Mouse (Mus musculus): ENCODE measurements around the gene Gm11437. TPM values are rescaled to one million over a fixed set of nuclear protein-coding genes. Genes with fewer than 3 reads are reported as not detected.

Gm11437 gene
- polyA plus RNA-seq, 1 experiment from 2014 or later: not detected

DNA sequence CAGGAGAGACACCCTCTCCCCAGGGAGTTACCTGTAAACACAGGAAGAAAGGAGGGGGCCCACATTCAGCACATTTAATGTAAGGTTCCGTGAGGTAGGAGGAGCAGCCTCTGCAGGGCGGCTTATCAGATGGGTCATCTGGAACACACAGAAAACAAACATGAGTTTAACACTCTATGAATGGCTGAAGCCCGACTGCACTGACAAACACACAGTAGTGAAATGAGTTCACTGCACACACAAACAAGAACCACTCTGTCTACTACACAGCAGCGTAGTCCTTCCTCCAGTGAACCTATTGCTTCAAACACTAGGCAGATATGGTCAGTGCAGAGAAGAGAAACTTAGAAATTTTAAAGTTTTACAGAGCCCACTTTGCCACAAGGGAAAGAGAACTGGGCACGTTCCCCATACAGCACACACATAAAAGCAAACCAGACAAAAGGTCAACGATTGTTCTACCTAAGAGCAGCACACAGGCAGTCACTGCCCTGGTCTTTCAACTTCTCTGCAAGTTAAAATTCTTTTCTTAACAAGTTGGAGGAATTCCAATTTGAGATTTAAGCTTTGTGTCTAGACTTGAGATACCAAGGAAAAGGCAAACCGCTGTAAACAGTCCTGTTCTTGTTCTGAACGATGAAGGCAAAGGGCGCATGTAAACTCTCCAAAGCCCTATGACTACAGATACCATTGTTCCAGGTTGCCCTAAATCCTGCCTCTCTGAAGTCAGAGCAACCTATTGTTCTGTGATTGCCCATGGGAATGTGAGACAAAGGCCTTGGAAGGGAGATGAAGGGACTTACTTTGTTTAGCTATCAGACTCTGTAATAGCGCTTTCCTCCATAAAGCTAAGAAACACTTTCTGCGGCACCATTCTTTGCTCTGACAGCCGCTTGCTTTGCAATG lies 46.0 kb downstream of the Gm11437 start:
- Histone ChIP-seq H3K4me1 (ENCODE audit: insufficient read depth) (no peaks in the 10 kb centered on the region), H3K9ac (no peak overlapping the region), H3K4me3 (ENCODE audit: low read depth, low read length) (no peak overlapping the region), H3K4me2 (no peak overlapping the region), H3K36me3 (ENCODE audit: insufficient read depth) (peaks cover 88% of the 10 kb centered on the region), H3K27ac (ENCODE audit: low read depth) (peak overlapping the region; percentile 54), H3K9me3 (ENCODE audit: low read depth, low read length) (no peaks in the 10 kb centered on the region), H3K27me3 (ENCODE audit: insufficient read depth, low read length) (no peaks in the 10 kb centered on the region)
- DNase-seq: peak; percentile 8
- WGBS: 67% methylated on average over 12 of the region's 12 CpGs
- ATAC-seq (ENCODE audit: insufficient read depth): no peak
- TF ChIP-seq CTCF (IDR thresholded peaks at IDR 0.05; ENCODE audit: low read depth): no peak

DNA sequence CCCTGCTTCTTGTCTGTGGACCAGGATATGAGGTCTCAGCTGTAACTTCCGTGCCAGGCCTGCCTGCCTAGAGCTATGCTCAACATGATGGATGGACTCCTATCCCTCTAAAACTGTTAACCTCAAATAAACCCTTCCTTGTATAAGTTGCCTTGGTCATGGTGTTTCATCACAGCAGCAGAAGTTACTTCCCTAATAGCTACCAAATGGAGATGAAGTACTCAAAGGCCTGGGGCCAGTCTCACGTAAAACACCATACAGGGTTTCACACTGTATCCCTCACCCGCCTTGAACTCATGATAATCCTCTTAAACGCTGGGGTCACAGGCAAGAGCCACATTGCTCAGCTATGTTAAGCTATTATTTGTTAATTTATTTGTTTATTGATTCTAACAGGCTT lies 49.8 kb downstream of the Gm11437 start:
- TF ChIP-seq CTCF (IDR thresholded peaks at IDR 0.05; ENCODE audit: low read depth): no peak
- Histone ChIP-seq H3K9ac (no peak overlapping the region), H3K9me3 (ENCODE audit: low read depth, low read length) (no peaks in the 10 kb centered on the region), H3K4me1 (ENCODE audit: insufficient read depth) (no peaks in the 10 kb centered on the region), H3K36me3 (ENCODE audit: insufficient read depth) (peaks cover 75% of the 10 kb centered on the region), H3K4me2 (no peak overlapping the region), H3K4me3 (ENCODE audit: low read depth, low read length) (no peak overlapping the region), H3K27ac (ENCODE audit: low read depth) (no peak overlapping the region), H3K27me3 (ENCODE audit: insufficient read depth, low read length) (no peaks in the 10 kb centered on the region)
- WGBS: 85% methylated on average over 4 of the region's 4 CpGs
- no peak for ATAC-seq (ENCODE audit: insufficient read depth)
- DNase-seq: no peak

GRCm38 (mm10) chr11:84116221-84116620 lies 51.1 kb downstream of the Gm11437 start:
- Histone ChIP-seq H3K27ac (ENCODE audit: low read depth) (no peak overlapping the region), H3K4me3 (ENCODE audit: low read depth, low read length) (no peak overlapping the region), H3K27me3 (ENCODE audit: insufficient read depth, low read length) (no peaks in the 10 kb centered on the region), H3K36me3 (ENCODE audit: insufficient read depth) (peaks cover 66% of the 10 kb centered on the region), H3K9ac (no peak overlapping the region), H3K4me2 (no peak overlapping the region), H3K4me1 (ENCODE audit: insufficient read depth) (no peaks in the 10 kb centered on the region), H3K9me3 (ENCODE audit: low read depth, low read length) (no peaks in the 10 kb centered on the region)
- peak; percentile 21; the same call in 1 of the 2 replicates for TF ChIP-seq CTCF (IDR thresholded peaks at IDR 0.05; ENCODE audit: low read depth)
- ATAC-seq (ENCODE audit: insufficient read depth) (no peak), DNase-seq (no peak)
- 66% methylated on average over 2 of the region's 2 CpGs for WGBS

DNA sequence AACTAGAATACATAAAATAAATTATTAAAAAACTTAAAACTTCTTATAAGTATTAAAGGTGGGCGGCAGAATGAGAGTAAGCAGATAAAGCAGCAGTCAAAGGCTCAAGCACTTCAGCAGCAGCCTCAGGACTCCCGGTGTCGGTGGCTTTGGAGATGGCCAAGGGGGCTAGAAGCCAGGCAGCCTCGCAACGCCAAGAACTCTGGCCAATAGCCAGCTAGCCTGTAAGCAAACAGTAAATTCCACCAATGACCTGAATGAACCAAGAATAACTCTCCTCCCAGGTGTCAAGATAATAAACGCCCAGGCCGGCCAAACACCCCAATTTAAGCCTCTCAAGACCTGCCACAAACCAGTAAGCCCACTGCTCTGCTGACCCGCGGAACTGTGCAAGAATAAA lies 51.6 kb downstream of the Gm11437 start:
- no peaks in the 10 kb centered on the region for H3K27me3 ChIP-seq (ENCODE audit: insufficient read depth, low read length)
- no peak overlapping the region for H3K4me2 ChIP-seq
- 77% methylated on average over 9 of the region's 9 CpGs for WGBS
- H3K9ac ChIP-seq: no peak overlapping the region
- no peak for TF ChIP-seq CTCF (IDR thresholded peaks at IDR 0.05; ENCODE audit: low read depth)
- H3K4me1 ChIP-seq (ENCODE audit: insufficient read depth): no peaks in the 10 kb centered on the region
- H3K36me3 ChIP-seq (ENCODE audit: insufficient read depth): peaks cover 61% of the 10 kb centered on the region
- ATAC-seq (ENCODE audit: insufficient read depth) (no peak), DNase-seq (no peak)
- H3K27ac ChIP-seq (ENCODE audit: low read depth): no peak overlapping the region
- H3K9me3 ChIP-seq (ENCODE audit: low read depth, low read length): no peaks in the 10 kb centered on the region
- no peak overlapping the region for H3K4me3 ChIP-seq (ENCODE audit: low read depth, low read length)

GRCm38 (mm10) chr11:84113623-84114022 lies 53.7 kb downstream of the Gm11437 start:
- WGBS: 87% methylated on average over 5 of the region's 5 CpGs
- no peak overlapping the region for H3K4me3 ChIP-seq (ENCODE audit: low read depth, low read length)
- H3K27me3 ChIP-seq (ENCODE audit: insufficient read depth, low read length): no peaks in the 10 kb centered on the region
- H3K4me2 ChIP-seq: no peak overlapping the region
- no peaks in the 10 kb centered on the region for H3K9me3 ChIP-seq (ENCODE audit: low read depth, low read length)
- ATAC-seq (ENCODE audit: insufficient read depth) (no peak), DNase-seq (no peak)
- peaks cover 61% of the 10 kb centered on the region for H3K36me3 ChIP-seq (ENCODE audit: insufficient read depth)
- TF ChIP-seq CTCF (IDR thresholded peaks at IDR 0.05; ENCODE audit: low read depth): no peak
- no peak overlapping the region for H3K9ac ChIP-seq
- H3K27ac ChIP-seq (ENCODE audit: low read depth): no peak overlapping the region
- H3K4me1 ChIP-seq (ENCODE audit: insufficient read depth): no peaks in the 10 kb centered on the region

DNA sequence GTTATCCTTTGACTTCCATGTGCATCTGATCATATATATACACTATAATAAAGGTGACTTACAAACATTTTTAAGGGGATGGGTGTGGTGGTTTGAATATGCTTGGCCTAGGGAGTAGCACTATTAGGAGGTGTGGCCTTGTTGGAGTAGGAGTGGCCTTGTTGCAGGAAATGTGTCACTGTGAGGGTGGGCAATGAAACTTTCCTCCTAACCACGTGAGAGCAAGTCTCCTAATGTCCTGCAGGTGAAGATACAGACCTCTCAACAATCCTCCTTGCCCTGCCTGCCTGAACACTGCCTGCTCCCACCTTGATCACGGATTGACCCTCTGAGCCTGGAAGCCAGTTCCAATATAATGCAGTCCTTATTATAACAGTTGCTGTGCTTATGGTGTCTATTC lies 60.1 kb downstream of the Gm11437 start:
- no peak for TF ChIP-seq CTCF (IDR thresholded peaks at IDR 0.05; ENCODE audit: low read depth)
- no peak overlapping the region for H3K4me3 ChIP-seq (ENCODE audit: low read depth, low read length)
- ATAC-seq (ENCODE audit: insufficient read depth) (no peak), DNase-seq (no peak)
- H3K9me3 ChIP-seq (ENCODE audit: low read depth, low read length): no peaks in the 10 kb centered on the region
- no peak overlapping the region for H3K4me2 ChIP-seq
- no peak overlapping the region for H3K27ac ChIP-seq (ENCODE audit: low read depth)
- H3K9ac ChIP-seq: no peak overlapping the region
- H3K4me1 ChIP-seq (ENCODE audit: insufficient read depth): no peaks in the 10 kb centered on the region
- 64% methylated on average over 2 of the region's 2 CpGs for WGBS
- H3K27me3 ChIP-seq (ENCODE audit: insufficient read depth, low read length): no peaks in the 10 kb centered on the region
- peaks cover 83% of the 10 kb centered on the region for H3K36me3 ChIP-seq (ENCODE audit: insufficient read depth)

DNA sequence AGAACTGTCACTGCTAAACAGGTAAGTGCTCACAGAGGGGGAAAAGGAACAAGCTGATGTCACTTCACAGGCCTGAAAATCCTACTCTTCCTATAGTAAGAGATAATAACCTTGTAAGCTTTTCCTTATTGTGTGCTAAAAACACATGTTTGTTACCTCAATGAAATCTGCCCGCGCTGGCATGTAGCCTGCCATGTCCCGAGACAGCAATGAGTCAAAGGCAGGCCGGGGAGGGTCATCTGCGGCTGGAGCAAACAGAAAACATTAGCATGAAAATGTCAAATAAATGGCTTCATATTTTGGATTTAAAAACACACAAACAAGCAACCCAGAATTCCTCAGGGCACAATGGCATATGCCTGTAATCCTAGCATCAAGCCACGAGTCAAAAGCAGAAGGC lies 63.2 kb downstream of the Gm11437 start:
- H3K27me3 ChIP-seq (ENCODE audit: insufficient read depth, low read length): no peaks in the 10 kb centered on the region
- no peak for ATAC-seq (ENCODE audit: insufficient read depth)
- H3K4me1 ChIP-seq (ENCODE audit: insufficient read depth): no peaks in the 10 kb centered on the region
- 95% methylated on average over 6 of the region's 6 CpGs for WGBS
- peaks cover 85% of the 10 kb centered on the region for H3K36me3 ChIP-seq (ENCODE audit: insufficient read depth)
- DNase-seq: no peak
- no peak overlapping the region for H3K4me2 ChIP-seq
- no peak overlapping the region for H3K9ac ChIP-seq
- no peaks in the 10 kb centered on the region for H3K9me3 ChIP-seq (ENCODE audit: low read depth, low read length)
- H3K27ac ChIP-seq (ENCODE audit: low read depth): no peak overlapping the region
- H3K4me3 ChIP-seq (ENCODE audit: low read depth, low read length): no peak overlapping the region
- TF ChIP-seq CTCF (IDR thresholded peaks at IDR 0.05; ENCODE audit: low read depth): no peak

Data from lung, embryonic 14.5 days (tissue).